Mouse (Mus musculus): ENCODE data around the gene Sag.

The Sag gene

GRCm38 (mm10) chr1:87803576-87803975 lies at the start of gene Sag:
Sag (plus strand) TSS chr1:87803680.
- no peak for DNase-seq (ENCODE audit: low read depth)

- DNase-seq (ENCODE audit: low read depth) = peak; percentile 97
Measured at GRCm38 (mm10) chr1:87755641-87756470, 47.6 kb upstream of the Sag start, which contains the start of gene Atg16l1. Atg16l1 (plus strand) TSS chr1:87755870.

DNA sequence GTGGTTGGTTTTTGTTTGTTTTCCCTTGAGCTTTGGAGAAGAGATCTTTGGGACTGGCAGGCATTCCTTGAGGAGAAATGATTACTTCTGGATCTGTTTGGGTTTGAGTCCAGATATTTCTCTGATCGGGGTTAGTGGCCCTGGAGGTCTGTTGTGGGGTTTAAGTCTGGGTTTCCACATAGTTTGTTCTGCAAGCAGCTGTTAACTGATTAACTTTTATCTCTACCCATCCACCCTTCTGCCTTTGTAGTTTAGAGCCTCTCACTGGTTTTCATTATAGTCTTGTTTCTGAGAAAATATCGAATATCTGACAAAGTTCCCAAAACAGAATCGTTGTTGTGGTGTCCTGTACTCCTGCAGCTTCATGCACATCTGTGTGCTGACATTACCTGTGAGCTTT lies 39.7 kb upstream of the Sag start:
- no peak for DNase-seq (ENCODE audit: low read depth)

GRCm38 (mm10) chr1:87765741-87766140 lies 37.7 kb upstream of the Sag start:
- peak; percentile 31 for DNase-seq (ENCODE audit: low read depth)

- peak; percentile 45 for DNase-seq (ENCODE audit: low read depth)
Measured at GRCm38 (mm10) chr1:87766233-87766632, 37.2 kb upstream of the Sag start.

- DNase-seq (ENCODE audit: low read depth) = no peak
Measured at GRCm38 (mm10) chr1:87769263-87769662, 34.2 kb upstream of the Sag start.

DNA sequence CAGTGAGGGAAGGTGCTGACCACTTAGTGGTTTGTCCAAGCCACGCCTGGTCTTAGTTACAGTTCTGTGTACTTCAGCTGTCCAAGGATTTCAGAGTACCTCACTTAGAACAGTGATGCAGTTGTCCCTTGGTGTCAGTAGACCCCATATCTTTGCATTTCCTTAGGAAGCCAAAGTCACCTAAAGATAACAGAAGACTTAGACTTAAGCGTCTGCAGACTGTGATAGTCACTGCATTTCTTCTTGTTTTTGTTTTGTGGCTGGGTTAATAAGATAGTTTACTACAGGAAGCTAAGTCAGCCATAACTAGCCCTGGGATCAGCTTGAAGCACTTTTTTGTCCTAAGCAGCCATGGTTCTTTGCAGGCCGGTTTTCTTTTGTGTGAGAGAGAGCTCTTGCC lies 33.0 kb upstream of the Sag start:
- DNase-seq (ENCODE audit: low read depth) = no peak

GRCm38 (mm10) chr1:87771724-87772123 lies 31.8 kb upstream of the Sag start:
- DNase-seq (ENCODE audit: low read depth) = peak; percentile 23

DNA sequence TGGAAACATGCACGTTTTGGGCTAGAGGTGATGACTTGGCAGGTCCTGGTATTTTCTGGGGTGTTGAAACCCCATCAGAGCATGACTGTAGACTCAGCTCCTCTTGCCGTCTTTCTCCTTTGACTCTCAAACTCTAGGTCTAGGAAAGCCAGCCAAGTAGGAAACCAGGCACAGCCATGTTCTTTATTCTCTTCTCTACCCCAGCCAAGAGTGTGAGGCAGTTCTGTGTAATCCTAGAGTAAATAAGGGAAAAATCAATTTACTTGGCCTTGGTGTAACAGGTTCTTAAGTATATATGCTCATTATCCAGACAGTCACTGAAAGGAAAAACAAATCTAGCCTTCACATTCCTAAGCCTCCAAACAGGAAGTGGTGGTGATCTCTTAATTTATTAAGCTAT lies 30.1 kb upstream of the Sag start:
- DNase-seq (ENCODE audit: low read depth) = no peak

- DNase-seq (ENCODE audit: low read depth) = no peak
Measured at GRCm38 (mm10) chr1:87774845-87775244, 28.6 kb upstream of the Sag start.

- DNase-seq (ENCODE audit: low read depth) = no peak
Measured at GRCm38 (mm10) chr1:87779204-87779785, 24.2 kb upstream of the Sag start.

- no peak for DNase-seq (ENCODE audit: low read depth)
Measured at GRCm38 (mm10) chr1:87785703-87786102, 17.8 kb upstream of the Sag start.

GRCm38 (mm10) chr1:87786251-87786650 lies 17.2 kb upstream of the Sag start:
- no peak for DNase-seq (ENCODE audit: low read depth)

DNA sequence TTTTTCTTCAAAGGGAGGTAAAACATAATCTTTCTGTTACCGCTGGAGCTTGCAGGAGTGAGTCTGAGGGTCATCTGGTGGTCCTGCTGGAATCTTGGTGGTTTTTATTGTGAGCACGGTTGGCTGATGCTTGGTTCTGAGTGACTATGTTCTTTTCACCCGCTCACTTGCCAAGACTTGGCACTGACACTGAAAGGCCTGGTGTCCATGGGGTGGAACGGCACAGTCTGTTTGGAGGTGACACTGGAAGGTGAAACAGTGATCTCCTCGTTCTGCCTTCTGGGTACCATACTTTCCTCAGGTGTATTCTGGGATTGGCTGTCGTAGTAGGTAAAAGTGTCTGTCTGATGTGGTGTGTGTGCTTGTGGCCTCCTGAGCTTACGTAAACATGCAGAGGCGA lies 13.8 kb upstream of the Sag start:
- DNase-seq (ENCODE audit: low read depth) = no peak

DNA sequence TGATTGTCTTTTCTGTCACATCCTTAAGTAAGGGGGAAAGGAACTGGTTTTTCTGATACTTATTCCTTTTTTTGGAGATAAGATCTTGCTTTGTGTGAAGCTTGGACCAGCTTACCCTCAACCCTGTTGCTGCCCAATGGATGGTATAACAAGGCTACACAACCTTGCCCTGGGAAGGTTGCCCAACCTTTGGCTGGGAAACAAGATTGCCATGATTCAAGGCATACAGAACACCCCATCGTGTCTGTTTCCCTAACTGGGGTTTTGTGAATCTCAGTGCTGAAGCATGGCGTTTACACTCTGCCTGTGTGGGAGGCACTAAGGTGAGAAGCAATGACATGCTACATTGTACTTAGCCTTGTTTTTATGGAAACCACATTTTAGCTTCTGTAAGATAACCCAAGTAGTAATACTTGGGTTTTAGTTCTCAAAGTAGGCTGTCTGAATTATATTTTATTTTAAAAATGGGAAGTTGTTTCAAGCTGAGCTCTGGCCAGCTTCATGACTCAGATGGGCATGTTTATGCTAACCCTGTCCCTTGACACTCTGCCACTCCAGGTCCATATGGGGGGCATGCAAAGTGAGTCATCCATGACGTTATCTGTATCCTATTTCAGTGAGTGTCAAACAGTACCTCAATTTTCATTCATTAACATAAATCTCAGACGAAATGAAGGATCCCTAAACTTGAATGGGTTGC lies 10.9 kb upstream of the Sag start:
- DNase-seq (ENCODE audit: low read depth) = peak; percentile 60

DNA sequence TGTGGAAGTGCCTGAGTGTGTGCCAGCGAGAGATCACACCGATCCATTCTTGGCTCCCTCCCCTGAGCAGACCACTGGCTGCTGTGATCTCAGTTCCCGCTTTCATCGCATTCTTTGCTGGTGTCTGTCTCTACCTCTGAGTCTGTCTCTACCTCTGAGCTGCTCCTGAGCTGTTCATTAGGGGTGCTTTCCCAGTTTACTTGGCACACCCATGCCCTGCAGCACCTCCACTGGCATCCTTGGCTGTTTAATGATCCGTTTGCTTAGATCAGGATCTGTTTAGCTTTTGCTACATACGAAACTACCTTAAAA lies 10.4 kb upstream of the Sag start:
- no peak for DNase-seq (ENCODE audit: low read depth)

DNA sequence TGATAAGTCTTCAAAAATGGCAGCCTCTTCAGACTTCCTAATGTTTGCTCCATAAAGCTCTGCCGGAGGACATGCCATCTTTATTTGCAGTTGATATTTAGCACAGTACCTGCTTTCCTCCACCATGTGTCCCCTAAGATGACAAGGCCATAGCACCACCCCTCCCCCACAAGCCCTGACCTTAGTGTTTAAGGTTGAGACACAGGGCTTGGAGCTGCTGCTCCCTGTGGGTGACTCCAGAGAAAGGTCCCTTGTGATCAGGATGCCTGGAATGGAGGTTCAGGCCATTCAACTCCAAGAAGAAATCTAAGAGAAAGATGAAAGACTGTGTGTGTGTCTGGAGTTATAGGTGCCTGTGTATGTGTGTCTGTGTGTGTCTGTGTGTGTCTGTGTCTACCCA lies 5.8 kb upstream of the Sag start:
- no peak for DNase-seq (ENCODE audit: low read depth)

DNA sequence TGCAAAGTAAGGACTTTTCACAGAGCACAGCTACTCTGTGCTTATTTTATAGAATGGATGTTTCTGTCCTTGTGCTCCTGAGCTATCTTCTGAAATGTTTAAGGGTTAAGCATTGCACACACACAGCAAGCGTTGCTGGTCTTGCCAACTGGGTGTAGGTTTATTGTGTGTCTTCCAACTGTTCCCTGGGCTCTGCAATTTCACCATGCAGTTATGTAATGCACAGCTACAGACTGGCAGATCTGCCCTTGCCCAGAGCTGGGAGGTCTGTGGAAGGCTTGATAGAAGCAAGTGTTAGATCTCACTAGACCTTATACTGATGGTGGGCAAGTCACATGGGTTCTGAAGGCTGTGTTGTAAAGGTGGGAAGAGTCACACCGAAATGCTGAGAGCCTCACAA lies 5.2 kb upstream of the Sag start:
- DNase-seq (ENCODE audit: low read depth) = no peak

GRCm38 (mm10) chr1:87807751-87808150 lies 4.3 kb downstream of the Sag start:
- DNase-seq (ENCODE audit: low read depth) = no peak

- no peak for DNase-seq (ENCODE audit: low read depth)
Measured at GRCm38 (mm10) chr1:87811391-87811790, 7.9 kb downstream of the Sag start.

DNA sequence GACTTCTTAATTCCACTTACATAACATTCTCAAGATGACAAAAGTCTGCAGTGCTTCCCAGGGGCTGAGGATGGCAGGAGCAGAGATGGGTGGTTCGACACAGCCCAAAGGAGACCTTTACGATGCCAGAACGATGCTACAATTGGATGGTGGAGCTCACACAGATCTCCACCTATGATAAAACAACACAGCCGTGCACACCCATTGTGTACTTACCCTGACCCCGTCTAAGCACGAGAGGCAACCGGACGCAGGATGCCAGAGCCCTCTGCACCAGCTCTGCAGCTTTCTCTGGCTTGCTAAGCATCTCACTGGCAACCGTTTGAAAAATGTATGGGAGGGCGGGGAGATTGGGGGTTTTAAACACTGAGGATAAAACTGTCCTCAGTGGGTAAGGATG lies 8.6 kb downstream of the Sag start:
- no peak for DNase-seq (ENCODE audit: low read depth)

DNA sequence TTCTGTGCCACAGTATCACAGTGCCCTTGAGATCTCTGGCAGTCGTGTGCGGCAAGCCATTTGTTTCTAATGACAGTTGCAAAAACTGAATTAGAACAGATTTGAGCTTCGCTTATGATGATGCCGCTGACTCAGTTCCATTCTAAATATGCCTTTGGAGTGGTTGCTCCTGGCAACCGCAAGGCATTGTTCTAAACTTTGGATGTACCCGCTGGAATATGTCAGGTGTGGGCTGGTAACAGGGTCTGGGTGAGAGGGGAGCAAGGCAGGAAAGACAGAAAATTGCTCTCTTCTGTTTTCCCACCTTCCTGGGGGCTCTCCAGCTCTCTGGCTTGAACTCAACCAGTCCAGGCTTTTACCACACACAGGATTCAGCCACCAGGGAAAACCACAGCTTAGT lies 9.7 kb downstream of the Sag start:
- no peak for DNase-seq (ENCODE audit: low read depth)

DNA sequence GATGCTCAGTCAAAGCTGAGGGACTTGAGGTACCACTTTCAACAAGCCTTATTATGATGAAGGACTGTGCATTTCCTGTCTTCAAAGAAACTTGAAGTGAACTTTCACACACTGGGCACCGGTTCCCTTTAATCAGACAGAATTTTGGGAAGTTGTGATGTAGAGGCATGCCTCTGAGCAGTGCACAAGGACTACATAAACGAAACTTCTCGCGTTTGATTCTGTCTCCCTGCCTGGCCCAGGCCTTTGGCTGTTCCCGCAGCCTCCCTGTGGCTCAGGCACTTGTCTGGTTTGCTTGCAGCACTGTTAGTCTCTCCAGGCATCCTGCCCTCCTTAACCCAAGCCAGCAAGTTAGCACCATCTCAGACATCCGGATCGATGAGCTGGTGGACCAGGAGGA lies 10.2 kb downstream of the Sag start:
- DNase-seq (ENCODE audit: low read depth) = no peak
